Mouse (Mus musculus): ENCODE data around the gene Rock2. TPM values are rescaled to one million over a fixed set of nuclear protein-coding genes. Genes with fewer than 3 reads are reported as not detected.

Gene Rock2
- polyA plus RNA-seq, 1 experiment = 5.9 TPM

DNA sequence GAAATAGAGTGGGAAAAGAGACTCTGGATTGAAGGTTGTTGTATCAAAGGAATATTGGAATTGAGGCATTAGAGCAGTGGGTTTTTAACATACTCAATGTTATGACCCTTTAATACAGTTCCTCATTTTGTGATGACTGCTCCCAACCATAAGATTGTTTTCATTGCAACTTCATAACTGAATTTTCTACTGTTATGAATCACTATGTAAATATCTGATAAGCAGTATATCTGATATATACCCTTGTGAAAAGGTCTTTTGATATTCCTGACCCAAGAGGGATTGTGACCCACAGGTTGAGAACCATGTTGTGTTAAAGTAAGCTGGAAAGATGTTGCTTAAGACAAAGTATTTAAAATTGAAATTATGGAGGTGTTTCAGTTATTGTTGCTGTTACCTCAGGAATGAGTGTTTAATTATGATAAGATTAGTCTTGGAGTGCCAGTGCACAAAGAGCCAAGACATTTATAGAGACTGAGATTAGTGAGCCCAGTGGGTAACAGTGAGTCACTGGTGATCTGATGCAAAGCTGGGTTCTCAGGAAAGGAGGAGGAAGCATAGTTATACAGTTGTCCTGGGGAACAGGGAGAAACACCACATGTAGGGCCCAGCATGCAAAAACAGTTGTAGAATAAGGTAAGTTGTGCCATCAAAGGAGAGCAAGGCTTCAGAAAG, 25.6 kb downstream of the Rock2 start:
- Histone ChIP-seq H3K4me1 (ENCODE audit: control insufficient read depth, insufficient read depth, low read length) (no peaks in the 10 kb centered on the region; the same call in 1 of the 2 replicates), H3K27ac (ENCODE audit: insufficient read depth, low read depth, low read length) (no peak overlapping the region), H3K27me3 (replicated peaks; ENCODE audit: control insufficient read depth, insufficient read depth, low read length) (no peaks in the 10 kb centered on the region), H3K4me3 (ENCODE audit: insufficient read depth, low read depth, low read length) (no peak overlapping the region), H3K36me3 (ENCODE audit: control insufficient read depth, insufficient read depth, low read length) (no peaks in the 10 kb centered on the region)
- no peak for DNase-seq
- TF ChIP-seq POLR2A (IDR thresholded peaks at IDR 0.05; ENCODE audit: low read depth, low read length) (no peak), CTCF (conservative IDR thresholded peaks at IDR 0.05; ENCODE audit: insufficient read depth, insufficient read length, low read depth, low read length) (no peak)

DNA sequence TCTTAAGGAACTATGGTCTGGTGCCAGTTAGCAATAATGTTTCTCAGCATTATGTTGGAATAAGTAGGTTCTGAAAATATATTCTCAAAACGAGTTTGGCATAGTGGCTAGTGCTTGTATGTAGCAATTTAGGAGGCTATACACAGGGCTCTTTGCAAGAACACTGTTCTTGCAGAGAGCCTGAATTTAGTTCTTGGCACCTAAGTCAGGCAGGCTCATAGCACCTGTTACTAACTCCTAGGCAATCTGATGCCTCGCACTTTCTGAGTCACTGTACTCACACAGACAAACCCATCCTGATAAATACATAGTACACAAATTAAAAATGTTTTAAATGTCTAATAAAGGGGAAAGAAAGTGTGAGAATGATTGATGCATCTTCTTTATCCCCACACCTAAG, 33.2 kb downstream of the Rock2 start:
- H3K36me3 ChIP-seq (ENCODE audit: control insufficient read depth, insufficient read depth, low read length) = 0 out of 2 replicates have a peak, but pooled peaks cover 2% of the 10 kb centered on the region
- no peak for DNase-seq
- H3K27ac ChIP-seq (ENCODE audit: insufficient read depth, low read depth, low read length) = no peak overlapping the region
- 87% methylated on average over 2 of the region's 2 CpGs for WGBS
- TF ChIP-seq CTCF (conservative IDR thresholded peaks at IDR 0.05; ENCODE audit: insufficient read depth, insufficient read length, low read depth, low read length) (no peak), POLR2A (IDR thresholded peaks at IDR 0.05; ENCODE audit: low read depth, low read length) (no peak)
- H3K4me1 ChIP-seq (ENCODE audit: control insufficient read depth, insufficient read depth, low read length) = no peaks in the 10 kb centered on the region
- H3K4me3 ChIP-seq (ENCODE audit: insufficient read depth, low read depth, low read length) = no peak overlapping the region
- H3K27me3 ChIP-seq (replicated peaks; ENCODE audit: control insufficient read depth, insufficient read depth, low read length) = no peaks in the 10 kb centered on the region

DNA sequence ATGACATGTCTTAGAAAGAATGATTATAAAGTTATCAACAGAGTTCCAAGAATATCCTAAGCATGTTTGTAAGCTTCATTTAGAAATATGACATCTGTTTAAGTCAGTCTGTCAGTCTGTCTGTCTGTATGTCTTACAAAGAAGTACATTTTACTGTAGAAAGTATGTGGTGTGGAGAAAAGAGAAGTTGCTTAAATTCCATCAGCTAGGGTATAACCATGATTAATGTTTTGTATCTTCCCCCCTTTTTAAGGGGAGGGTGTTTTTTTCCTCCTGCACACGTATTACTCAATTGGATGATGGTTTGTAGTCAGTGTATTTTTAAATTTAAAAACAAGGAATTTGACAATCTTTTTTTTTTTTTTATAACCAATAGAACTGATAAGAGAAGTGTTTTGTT, 39.7 kb downstream of the Rock2 start:
- Histone ChIP-seq H3K36me3 (ENCODE audit: control insufficient read depth, insufficient read depth, low read length) (0 out of 2 replicates have a peak, but pooled peaks cover 2% of the 10 kb centered on the region), H3K4me3 (ENCODE audit: insufficient read depth, low read depth, low read length) (no peak overlapping the region), H3K27ac (ENCODE audit: insufficient read depth, low read depth, low read length) (no peak overlapping the region), H3K4me1 (ENCODE audit: control insufficient read depth, insufficient read depth, low read length) (no peaks in the 10 kb centered on the region), H3K27me3 (replicated peaks; ENCODE audit: control insufficient read depth, insufficient read depth, low read length) (no peaks in the 10 kb centered on the region)
- 68% methylated on average over 1 of the region's 1 CpGs for WGBS
- DNase-seq = no peak
- TF ChIP-seq POLR2A (IDR thresholded peaks at IDR 0.05; ENCODE audit: low read depth, low read length) (no peak), CTCF (conservative IDR thresholded peaks at IDR 0.05; ENCODE audit: insufficient read depth, insufficient read length, low read depth, low read length) (no peak)

DNA sequence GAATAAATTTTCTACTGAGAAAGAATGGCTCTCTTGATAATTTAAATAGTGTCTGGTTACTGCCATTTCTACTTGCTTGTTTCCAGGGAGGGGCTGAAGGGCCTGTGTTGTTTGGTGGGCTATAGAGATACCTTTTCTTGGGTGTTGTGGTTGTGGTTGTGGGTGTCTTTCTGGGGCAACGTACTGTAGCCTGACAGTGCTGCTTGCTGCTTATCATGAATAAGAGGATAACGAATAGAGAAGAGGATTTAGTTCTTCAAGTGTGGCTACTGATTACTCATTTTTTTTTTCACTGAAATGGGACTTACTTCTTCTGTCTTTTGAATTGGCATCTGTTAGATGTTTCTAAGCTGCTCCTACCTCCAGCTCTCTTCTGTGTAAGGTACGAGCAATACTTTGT, 47.3 kb downstream of the Rock2 start:
- Histone ChIP-seq H3K36me3 (ENCODE audit: control insufficient read depth, insufficient read depth, low read length) (no peaks in the 10 kb centered on the region; the same call in 1 of the 2 replicates), H3K4me1 (ENCODE audit: control insufficient read depth, insufficient read depth, low read length) (no peaks in the 10 kb centered on the region)
- DNase-seq = no peak

DNA sequence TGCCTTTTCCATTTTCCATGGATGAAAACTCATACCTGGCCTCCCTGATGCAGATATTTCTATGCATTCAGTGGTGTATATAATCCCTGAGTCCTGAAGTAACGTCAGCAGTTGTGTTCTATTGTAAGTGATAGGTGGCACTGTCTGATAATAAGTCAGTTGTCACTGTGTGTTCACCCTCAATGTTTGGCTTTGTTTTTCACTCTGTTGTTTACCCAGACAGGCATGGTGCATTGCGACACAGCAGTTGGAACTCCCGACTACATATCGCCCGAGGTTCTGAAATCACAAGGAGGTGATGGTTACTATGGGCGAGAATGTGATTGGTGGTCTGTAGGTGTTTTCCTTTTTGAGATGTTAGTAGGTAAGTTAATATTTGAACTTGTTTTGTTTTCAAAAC, 53.5 kb downstream of the Rock2 start:
- no peak for TF ChIP-seq CTCF (conservative IDR thresholded peaks at IDR 0.05; ENCODE audit: insufficient read depth, insufficient read length, low read depth, low read length)
- TF ChIP-seq POLR2A (IDR thresholded peaks at IDR 0.05; ENCODE audit: low read depth, low read length) = no peak
- 91% methylated on average over 6 of the region's 6 CpGs for WGBS
- Histone ChIP-seq H3K27me3 (replicated peaks; ENCODE audit: control insufficient read depth, insufficient read depth, low read length) (no peaks in the 10 kb centered on the region), H3K27ac (ENCODE audit: insufficient read depth, low read depth, low read length) (no peak overlapping the region), H3K36me3 (ENCODE audit: control insufficient read depth, insufficient read depth, low read length) (peaks cover 2% of the 10 kb centered on the region), H3K4me1 (ENCODE audit: control insufficient read depth, insufficient read depth, low read length) (no peaks in the 10 kb centered on the region), H3K4me3 (ENCODE audit: insufficient read depth, low read depth, low read length) (no peak overlapping the region)
- DNase-seq = no peak

More for the DNA sequence above, 47.3 kb downstream of the Rock2 start:
- no peak overlapping the region for H3K4me3 ChIP-seq (ENCODE audit: insufficient read depth, low read depth, low read length)
- no peak overlapping the region for H3K27ac ChIP-seq (ENCODE audit: insufficient read depth, low read depth, low read length)
- 90% methylated on average over 3 of the region's 3 CpGs for WGBS
- no peaks in the 10 kb centered on the region for H3K27me3 ChIP-seq (replicated peaks; ENCODE audit: control insufficient read depth, insufficient read depth, low read length)
- TF ChIP-seq POLR2A (IDR thresholded peaks at IDR 0.05; ENCODE audit: low read depth, low read length) = no peak
- TF ChIP-seq CTCF (conservative IDR thresholded peaks at IDR 0.05; ENCODE audit: insufficient read depth, insufficient read length, low read depth, low read length) = no peak

DNA sequence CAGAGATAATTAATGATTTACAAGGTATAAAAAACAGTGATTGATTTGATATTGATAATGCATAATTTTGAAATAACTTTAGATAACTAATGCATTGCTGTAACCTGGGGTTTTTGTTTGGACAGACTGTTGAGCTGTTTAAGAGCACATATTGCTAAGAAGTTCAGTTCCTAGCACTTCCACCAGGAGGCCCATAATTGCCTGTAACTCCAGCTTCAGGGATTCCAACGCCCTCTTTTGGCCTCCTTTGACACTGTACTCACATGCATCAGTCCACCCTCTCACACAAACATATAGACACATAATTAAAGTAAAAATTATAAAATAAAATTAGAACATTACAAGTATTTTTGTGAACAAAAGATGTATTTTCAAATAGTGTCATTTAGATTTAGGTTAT, 64.2 kb downstream of the Rock2 start:
- no peak overlapping the region for H3K27ac ChIP-seq (ENCODE audit: insufficient read depth, low read depth, low read length)
- H3K4me3 ChIP-seq (ENCODE audit: insufficient read depth, low read depth, low read length) = no peak overlapping the region
- peak; percentile 16 for DNase-seq
- no peak for TF ChIP-seq POLR2A (IDR thresholded peaks at IDR 0.05; ENCODE audit: low read depth, low read length)
- TF ChIP-seq CTCF (conservative IDR thresholded peaks at IDR 0.05; ENCODE audit: insufficient read depth, insufficient read length, low read depth, low read length) = peak; percentile 46
- peaks cover 17% of the 10 kb centered on the region for H3K36me3 ChIP-seq (ENCODE audit: control insufficient read depth, insufficient read depth, low read length)
- H3K27me3 ChIP-seq (replicated peaks; ENCODE audit: control insufficient read depth, insufficient read depth, low read length) = no peaks in the 10 kb centered on the region
- H3K4me1 ChIP-seq (ENCODE audit: control insufficient read depth, insufficient read depth, low read length) = no peaks in the 10 kb centered on the region
- whole genome bisulfite sequencing = 64% methylated on average over 1 of the region's 1 CpGs

DNA sequence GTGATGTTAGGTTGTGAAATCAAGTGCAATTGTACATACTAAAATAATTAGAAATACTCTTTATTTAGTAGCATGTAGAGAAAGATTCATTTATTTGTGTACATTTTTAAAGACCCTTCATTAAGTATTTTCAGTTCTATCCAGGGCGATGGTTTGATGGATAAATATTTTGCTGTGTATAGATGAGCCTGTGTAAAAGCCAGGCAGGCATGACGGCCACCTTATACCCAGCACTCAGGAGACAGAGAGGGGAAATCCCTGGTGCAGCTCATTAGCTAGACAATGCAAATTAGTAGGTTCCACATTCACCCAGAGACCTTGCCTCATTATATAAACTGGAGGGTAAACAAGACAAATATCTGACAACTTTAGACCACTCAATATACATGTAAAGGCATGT, 68.7 kb downstream of the Rock2 start:
- Histone ChIP-seq H3K27me3 (replicated peaks; ENCODE audit: control insufficient read depth, insufficient read depth, low read length) (no peaks in the 10 kb centered on the region), H3K36me3 (ENCODE audit: control insufficient read depth, insufficient read depth, low read length) (peaks cover 22% of the 10 kb centered on the region), H3K27ac (ENCODE audit: insufficient read depth, low read depth, low read length) (no peak overlapping the region), H3K4me1 (ENCODE audit: control insufficient read depth, insufficient read depth, low read length) (no peaks in the 10 kb centered on the region), H3K4me3 (ENCODE audit: insufficient read depth, low read depth, low read length) (no peak overlapping the region)
- DNase-seq = no peak
- TF ChIP-seq CTCF (conservative IDR thresholded peaks at IDR 0.05; ENCODE audit: insufficient read depth, insufficient read length, low read depth, low read length) (no peak), POLR2A (IDR thresholded peaks at IDR 0.05; ENCODE audit: low read depth, low read length) (no peak)
- 76% methylated on average over 2 of the region's 2 CpGs for WGBS
